Mouse (Mus musculus): ENCODE results near the gene 1700001J03Rik.
"Not testable (repeated sequence)": the region's sequence is repeated elsewhere in the genome, so short reads cannot be mapped to it uniquely, and the experiment has no call there.

The 1700001J03Rik gene

DNA sequence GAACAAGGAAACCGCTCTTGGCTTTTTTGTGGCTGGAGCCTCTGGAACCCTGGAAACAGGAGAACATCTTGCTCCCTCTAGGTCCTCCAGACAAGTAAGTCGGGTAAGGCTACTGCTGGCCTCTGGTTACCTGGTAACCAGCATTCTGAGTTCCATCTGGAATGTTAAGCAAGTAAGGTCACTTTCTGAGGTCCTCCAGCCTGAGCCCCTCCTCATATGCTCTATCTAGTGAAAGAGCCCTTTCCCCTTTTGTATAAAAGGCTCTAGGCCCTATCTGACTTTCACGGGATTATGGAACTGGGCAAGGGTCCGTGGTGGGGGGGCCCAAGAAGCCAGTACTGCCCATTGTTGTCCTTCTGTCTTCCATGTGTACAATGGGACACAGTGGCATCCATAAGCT lies at the start of gene 1700001J03Rik:
Gene 1700001J03Rik (minus strand): TSS at position 101 of the 400 bp plus-strand sequence.
- not testable (repeated sequence) for DNase-seq

DNA sequence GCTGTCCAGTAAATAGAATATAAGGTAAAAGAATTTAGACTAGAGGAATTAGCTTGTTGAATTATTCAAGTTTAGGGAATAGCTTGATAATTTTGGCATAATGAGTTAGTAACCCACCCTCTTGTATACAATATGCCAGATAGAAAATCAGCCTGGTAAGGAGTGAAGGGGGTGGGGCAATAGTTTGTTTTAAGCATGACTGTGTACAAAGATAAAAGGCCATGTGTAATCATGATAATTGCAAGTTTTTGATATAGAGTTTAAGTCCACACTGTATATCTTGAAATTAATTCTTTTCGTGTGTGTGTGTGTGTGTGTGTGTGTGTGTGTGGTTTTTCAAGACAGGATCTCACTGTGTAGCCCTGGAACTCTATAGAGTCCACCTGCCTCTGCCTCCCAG lies 49.2 kb upstream of the 1700001J03Rik start:
- no peak for DNase-seq

DNA sequence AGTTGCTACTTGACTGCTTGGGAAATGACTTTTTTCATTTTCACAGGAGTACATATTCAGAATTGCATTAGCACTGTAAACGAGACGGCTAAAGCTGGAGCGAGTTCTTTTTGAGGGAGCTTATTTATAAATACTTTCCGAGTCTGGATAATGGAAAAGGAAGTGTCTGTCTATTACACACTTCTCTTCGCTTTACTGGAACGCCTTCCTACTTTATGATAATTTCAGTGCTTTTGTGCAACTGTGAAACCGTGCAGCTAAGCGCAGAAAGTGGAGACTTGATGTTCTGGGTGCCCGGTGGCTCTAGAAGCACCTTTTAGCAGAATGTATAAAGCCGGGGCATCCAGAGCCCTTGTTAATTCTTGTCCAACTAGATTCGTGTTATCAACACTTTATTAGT lies 47.7 kb upstream of the 1700001J03Rik start:
- DNase-seq = no peak

DNA sequence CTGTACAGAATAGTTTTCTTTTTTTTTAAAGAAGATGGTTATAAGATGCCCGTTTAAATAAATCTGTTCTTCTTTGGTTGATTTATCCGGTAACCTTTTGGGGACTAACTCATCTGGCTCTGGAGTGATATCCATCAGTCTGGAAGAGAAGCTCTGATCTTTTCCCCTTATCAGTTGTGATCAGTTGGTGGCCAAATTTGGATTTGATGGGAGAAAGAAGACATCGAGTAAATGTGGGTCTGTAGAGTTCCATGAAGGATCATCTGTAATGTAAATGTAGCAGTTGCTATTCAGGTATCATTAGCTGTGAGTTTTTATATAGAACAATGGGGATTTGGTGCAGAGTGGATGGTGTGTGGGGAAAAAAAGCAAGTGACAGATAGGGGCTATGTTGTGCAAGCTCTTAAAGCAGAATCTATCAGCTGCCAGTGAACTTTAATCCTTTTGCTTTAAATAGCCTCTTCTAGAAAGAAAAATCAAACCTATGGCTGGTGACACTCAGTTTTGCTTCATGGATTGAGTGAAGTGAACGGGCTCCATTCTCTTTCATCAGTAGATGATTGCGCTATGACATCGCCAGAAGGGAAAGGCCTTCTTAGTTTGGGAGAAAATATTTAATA lies 47.1 kb upstream of the 1700001J03Rik start:
- DNase-seq = no peak

DNA sequence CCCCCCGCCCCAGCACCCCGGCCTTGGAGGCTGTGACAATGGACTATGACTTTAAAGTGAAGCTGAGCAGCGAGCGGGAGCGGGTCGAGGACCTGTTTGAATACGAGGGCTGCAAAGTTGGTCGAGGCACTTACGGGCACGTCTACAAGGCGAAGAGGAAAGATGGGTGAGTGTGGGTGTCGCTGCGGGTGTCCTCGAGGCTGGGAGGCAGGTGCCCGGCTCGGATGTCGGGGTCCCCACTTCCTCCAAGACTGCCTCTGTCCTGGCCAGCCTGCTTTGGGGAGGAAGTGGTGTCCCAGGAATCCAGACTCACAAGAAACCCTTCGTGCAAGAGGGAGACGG lies 46.5 kb upstream of the 1700001J03Rik start:
- peak; percentile 34 for DNase-seq

DNA sequence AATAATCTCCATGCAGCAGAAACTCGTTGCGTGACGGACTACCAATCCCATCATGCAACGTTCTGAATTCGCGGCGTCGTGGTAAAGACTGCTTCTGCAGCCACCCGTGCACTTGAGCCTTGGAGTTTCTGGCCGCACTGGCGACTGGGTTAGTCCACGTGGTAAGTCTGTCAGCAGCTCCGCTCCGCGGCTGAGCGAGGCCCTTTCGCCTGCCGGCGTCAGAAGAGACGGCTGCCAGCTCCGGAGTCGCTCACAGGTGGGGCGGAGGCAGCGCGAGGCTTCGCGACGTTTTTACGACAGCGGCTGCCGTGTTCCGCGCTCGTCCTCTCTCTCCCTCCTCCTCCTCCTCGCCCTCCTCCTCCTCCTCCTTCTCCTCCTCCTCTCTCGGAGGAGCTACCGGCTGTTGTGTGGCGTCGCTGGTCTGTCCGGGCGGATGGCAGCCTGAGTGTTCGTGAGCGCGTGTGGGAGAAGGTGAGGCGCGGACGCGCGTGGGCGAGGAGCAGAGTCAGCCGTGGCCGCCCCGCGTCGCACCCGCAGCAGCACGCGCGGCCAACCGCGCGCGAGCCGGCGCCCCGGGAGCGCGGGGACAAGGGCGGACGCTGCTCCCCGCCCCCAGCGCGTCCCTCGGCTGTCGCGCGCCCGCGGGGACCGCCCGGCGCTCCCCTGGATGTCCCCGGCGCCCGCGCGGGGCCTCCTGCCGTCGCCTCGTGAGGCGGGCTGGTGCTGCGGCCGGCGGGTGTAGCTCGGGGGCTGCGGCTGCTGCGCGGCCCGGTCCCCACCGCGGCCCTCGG lies 46.0 kb upstream of the 1700001J03Rik start, which contains the start of gene Cdk8:
Gene Cdk8 (plus strand): TSS at position 367 of the 791 bp plus-strand sequence.
- peak; percentile 96 for DNase-seq

DNA sequence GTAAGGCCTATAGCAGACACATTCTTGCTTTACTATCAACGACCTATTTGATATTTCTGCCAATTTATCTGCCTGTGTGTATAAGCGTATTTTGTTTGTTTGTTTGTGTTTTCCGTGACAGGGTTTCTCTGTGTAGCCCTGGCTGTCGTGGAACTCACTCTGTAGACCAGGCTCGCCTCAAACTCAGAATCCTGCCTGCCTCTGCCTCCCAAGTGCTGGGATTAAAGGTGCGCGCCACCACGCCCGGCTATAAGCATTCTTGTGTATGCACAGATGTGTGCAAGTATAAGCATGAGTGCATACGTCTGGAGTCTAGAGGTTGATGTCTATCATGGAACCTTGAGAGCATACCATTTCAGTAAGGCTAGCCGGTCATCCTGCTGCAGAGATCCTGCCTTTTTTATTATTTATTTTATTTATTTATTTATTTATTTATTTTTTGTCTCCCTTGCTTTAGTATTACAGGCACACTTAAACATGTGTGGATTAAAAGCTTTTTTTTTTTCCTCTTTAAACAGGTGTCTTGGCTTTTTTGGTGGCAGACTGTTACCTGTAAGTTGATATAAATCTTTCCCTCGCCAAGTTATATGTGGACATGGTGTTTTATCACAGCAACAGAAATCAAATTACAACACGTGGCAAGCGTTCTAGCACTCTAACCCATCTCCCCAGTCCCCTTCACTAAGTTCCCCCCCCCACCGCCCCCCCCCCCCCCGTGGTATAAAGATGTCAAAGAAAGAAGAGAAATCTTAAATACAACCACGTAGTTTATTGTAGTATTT lies 45.0 kb upstream of the 1700001J03Rik start:
- DNase-seq = no peak

DNA sequence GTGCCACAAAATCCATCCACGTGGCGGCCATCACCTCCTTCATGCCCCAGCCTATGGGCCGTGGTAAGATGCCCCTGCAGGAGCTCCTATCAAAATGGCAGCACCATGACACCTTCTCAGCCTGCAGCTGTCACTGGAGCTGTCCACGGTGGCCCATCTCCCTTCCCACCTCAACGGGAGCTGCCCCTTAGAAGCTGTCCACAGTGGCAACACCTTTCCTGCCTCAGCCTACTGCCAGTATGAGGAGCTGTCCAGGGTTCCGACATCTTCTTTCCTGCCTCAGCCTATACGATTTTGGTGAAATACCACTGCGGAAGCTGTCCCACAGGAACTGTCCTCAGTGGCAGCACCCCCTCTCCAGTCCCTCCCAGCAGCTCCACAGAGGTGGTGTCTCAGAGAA lies 42.4 kb upstream of the 1700001J03Rik start:
- no peak for DNase-seq

DNA sequence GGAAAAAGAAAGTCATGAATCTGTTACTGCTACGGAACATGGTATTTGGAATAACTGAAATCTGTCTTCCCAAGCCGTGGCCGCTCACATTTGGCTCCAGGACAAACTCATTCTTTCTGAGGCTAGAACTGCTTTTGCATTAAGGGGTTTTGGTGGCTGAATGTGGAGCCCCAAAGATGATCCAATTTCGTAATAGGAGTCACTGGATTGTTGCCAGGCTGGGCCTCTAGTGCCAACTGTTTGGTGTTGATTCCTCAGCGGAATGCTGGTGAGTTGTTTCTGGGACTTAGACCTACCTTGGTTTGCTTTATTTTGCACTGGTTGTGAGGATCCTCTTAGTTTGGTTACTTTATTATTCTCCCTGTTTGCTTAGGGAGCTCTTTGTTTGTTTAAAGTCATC lies 38.7 kb upstream of the 1700001J03Rik start:
- DNase-seq = peak; percentile 50

DNA sequence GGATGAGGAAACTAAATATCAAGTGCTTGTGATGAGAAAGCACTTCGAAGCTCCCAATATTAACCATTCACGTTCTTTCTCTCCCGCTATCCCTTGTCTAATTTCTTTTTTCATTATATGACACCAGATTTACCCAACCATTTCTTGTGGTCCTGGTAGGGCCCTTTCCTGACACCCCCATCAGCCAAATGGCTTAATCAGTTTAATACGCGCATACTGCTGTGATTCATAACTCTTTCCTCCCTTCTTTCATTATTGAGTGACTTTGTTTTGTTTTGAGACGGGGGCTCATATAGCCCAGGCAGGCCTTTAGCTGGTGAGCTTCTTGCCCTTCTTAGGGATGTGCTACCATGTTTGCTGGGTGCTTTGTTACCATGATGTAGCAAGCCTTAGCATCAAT lies 36.6 kb upstream of the 1700001J03Rik start:
- no peak for DNase-seq

DNA sequence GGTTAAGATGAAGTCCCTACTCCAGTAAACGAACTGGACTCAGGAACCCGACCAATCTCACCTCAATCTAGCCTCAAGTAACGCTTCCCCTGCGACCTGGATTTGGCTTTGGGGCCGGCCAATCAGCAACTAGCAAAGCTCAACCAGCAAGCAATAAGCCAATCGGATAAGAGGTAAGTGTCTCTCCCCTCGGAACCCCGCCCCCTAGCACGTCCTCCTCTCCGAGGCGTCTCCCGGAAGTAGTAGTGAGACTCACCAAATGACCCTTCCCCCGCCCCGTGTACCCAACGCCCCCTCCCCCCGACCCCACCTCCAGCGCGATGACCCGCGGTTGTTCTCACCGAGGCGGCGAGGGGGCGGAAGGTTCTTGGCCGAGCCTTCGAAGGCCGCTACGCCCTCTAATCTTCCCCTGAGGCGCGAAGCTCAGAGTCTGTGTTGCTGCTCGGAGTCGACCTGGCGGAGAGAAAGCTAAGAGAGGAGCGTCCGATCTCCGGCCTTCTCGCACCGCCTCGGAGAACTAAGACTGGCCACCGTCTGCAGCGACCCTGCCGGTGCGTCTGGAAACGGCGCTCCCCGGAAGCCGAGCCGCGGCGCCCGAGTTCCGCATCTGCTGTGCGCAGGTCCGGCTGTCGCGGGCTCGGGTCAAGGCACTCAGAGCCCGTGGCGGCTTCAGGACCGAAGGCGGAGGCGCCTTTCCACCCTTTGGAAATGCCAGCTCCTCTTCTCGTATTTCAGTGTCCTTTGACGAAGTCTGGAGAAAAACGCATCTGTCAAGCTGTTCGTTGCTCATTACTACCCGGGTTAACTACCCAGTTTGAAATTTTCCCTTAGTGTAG lies 36.0 kb upstream of the 1700001J03Rik start, which contains the start of gene Rnf6:
Gene Rnf6 (minus strand): TSS at position 677 of the 836 bp plus-strand sequence.
- DNase-seq = peak; percentile 97

DNA sequence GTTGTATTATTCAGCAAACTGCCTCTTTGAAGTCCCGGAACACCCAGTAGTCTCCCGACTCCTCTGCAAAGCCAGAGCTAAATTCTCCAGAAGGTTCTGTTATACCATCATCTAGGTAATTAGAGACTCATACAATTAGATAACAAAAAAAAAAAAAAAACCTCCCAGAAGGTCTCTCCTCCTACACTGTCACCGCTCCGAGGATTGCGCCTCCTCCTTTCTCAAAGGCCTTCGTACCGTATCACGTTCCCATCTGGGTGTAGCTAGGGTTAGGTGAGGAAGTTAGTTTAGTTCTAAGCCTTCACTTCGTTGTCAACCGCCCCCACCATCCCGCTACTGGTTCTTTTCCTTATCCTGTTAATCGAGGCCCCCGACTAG lies 35.4 kb upstream of the 1700001J03Rik start:
- no peak for DNase-seq

DNA sequence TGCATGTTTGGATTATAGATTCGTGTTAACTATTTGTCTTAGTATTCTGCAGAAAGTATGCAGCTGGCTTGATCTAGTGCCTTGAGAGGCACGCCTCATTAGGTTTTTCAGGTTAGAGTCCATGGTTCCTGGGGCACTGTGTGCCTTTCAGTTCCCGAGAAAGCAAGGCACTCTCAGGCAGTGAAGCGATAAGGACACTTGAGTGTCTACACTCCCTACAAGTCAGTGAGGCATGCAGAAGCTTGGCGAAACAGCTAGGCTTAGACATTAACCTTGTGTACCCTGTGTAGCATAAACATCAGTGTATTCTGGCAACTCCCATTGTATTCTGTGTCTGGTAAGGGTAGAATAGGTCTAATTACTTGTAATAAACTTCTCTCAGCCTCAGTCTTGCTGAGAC lies 20.4 kb upstream of the 1700001J03Rik start:
- no peak for DNase-seq

DNA sequence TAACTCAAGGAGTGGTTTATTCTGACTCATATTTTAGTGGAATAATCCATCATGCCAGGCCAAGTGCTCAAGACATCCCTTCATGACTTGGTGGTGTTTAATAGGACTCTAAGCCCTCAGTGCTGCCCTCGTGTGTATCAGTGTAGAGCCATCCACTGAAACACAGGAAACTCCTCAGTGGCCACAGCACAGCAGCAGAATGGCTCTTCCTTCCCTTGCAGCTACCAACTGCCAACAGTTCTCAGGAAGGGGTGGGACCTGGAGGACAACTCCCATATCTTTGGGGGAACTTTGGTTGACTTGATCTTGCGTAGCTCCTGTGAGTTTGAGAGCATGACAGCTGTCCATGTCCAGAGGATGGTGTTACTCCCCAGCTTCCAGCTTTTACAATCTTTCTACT lies 18.8 kb upstream of the 1700001J03Rik start:
- no peak for DNase-seq

DNA sequence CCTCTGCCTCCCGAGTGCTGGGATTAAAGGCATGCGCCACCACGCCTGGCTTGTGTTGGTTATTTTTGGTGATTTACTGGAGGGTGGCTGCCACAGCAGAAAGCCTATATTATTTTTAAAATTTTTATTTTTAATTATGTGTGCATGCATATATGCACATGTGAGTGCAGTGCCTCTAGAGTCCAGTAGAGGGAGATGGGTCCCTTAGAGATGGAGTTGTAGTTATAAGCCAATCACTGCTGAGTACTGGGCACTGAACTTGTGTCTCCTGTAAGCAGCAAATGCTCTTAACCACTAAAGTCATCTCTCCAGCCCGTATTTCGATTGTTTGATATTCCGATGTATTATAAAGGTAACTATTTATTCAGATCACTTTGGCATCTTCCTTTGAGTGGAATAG lies 15.5 kb upstream of the 1700001J03Rik start:
- DNase-seq = no peak

DNA sequence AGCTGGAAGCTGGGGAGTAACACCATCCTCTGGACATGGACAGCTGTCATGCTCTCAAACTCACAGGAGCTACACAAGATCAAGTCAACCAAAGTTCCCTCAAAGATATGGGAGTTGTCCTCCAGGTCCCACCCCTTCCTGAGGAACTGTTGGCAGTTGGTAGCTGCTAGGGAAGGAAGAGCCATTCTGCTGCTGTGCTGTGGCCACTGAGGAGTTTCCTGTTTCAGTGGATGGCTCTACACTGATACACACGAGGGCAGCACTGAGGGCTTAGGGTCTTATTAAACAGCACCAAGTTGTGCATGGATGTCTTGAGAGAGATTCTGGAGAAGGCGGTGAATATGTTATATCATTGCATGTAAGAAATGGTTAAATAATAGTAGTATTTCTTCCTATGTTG lies 14.4 kb upstream of the 1700001J03Rik start:
- no peak for DNase-seq

DNA sequence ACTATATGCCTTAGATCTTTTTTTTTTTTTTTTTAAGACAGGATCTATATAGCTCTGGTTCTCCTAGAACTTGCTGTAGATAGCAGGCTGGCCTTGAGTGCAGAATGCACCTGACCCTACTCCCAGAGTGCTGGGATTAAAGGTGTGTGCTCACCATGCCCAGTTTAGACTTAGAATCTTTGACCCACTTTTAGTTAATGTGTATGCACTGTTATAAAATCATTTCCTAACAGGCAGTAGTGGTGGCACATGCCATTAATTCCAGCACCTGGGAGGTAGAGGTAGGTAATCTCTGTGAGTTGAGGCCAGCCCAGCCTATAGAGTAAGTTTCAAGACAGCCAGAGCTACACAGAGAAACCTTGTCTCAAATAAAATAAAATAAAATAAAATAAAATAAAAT lies 14.0 kb upstream of the 1700001J03Rik start:
- no peak for DNase-seq

DNA sequence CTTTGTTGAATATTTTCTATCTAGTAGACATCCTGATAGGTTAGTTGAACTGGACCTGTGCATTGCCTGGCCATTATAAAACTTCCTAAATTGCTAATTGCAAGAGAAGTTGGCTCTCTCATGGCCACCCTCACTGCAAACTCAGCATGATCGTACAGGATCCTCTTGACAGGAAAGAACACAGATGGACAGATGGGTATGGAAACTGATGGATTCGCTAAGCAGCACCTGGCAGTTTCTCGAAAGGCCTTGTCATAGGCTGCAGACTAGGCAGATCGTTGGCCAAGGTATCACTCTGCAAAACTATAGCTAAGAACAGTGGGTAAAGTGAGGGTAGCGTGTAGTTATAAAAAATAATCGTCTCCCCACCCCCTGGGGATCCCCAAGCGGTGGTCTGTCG lies 8.3 kb upstream of the 1700001J03Rik start:
- DNase-seq = no peak

DNA sequence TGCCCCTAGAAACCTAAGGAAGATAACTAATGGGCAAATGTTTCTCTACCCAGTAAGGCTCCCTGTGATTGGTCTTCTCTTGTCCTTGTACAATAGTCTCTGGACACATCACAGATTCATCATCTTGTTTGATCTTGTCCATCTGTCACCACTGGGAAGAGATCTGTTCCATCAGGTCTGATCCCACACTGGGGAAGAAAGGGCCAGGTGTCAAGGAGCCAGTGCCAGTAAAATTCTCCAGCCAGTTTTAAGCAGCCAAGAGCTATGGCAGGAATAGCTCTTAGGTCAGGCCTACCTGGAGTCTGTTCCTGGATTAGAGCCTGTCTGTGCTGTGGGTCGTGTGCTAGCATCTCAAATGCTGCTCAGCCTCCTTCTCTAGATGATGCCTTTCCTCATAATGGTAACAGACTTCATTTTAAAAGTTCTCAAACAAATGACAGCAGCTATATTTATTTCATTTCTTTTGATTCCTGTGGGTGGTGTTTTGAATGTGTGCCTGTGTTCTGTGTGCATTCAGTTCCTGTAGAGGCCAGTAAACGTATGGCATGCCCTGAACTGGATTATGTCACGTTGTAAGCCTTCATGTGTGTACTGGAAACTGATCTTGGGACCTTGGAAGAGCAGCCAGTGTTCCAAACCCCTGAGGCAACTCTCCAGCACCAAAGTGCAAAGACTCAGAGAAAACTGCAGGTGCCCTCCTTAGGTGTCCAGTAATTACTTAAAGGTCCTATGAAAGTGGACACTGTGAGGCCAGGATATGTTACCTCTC lies 5.6 kb upstream of the 1700001J03Rik start:
- DNase-seq = no peak

DNA sequence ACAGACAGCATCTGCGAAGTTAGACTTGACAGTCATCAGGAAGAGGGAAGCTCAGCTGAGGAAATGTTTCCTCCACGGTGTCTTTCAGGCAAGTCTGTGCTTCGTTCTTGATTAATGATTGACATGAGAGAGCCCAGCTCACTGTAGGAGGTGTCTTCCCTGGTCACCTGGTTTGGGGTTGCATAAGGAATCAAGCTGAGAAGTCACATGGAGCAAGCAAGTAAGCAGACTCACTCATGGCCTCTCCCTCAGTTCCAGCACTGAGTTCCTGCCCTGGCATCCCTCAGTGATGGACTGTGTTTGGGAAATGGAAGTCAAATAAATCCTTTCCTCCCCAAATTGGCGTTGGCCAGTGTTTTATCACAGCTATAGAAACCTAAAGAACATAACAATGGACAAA lies 5.0 kb upstream of the 1700001J03Rik start:
- no peak for DNase-seq

DNA sequence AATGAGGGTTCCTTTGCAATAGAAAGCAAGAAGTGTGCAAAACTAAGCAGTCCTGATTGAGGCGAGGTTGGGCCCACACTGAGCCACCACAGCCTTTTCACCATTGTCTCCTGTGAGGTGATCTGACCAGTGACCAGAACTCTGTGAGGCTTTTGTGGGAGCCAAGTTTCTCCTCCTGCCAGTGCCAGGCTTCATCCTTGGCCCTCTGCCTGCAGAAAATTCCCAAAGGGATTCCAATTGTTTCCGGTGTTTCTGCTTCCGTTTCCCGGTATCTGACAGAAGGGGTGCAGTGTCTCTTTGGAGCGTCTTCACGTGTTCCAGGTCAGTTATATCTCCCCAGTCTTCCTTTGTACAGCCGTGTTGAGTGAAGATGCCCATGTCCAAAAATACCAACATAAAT lies 3.6 kb upstream of the 1700001J03Rik start:
- no peak for DNase-seq

DNA sequence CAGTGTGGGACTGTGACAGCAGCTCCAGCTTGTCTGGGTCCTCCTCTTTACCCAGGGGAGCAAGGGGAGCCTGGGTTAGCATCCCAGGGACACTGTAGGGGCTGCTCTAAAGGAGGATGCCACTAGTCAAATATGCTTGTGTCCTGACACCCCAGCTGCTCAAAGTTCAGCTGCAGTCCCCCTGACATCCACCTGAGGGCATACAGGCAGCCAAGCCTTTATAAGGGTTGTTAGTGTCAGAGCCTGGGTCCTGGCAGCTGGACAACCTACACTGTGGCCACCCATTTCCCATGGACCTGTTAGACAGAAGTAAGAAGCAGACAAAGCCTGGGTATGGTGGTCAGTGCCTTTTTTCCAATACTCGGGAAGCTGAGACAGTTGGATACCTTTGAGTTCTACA lies 3.0 kb upstream of the 1700001J03Rik start:
- no peak for DNase-seq
